Mouse (Mus musculus): ENCODE measurements at regions not wholly inside any gene's neighbourhood (a gene's known extent, or its start where the extent isn't known, plus 50 kb on each side); places are given as distances from the start of the nearest gene placed in this dataset.

GRCm38 (mm10) chr4:78666326-78666725 lies 454.6 kb upstream of the Ptprd start:
- intact Hi-C loops (cut with DNase I), result no loop called here

GRCm38 (mm10) chr4:78642773-78643172 lies 431.0 kb upstream of the Ptprd start:
- no peak for DNase-seq (ENCODE audit: low spot score in 2 of 2)
- intact Hi-C loops (cut with DNase I), result no loop called here

More at GRCm38 (mm10) chr4:78666326-78666725, 454.6 kb upstream of the Ptprd start:
- peak in 1 of 2 experiments; percentile 4 for DNase-seq (ENCODE audit: low spot score in 2 of 2)

- intact Hi-C loops (cut with DNase I), result no loop called here
- DNase-seq (ENCODE audit: low spot score in 2 of 2), result peak; percentile 6 to 15
These were observed 394.7 kb upstream of the Ptprd start for GRCm38 (mm10) chr4:78606461-78606830.

GRCm38 (mm10) chr4:78605763-78606460 lies 394.2 kb upstream of the Ptprd start:
- intact Hi-C loops (cut with DNase I), result no loop called here
- no peak for DNase-seq (ENCODE audit: low spot score in 2 of 2)

GRCm38 (mm10) chr4:78581590-78581989 lies 369.8 kb upstream of the Ptprd start:
- peak in 1 of 2 experiments; percentile 5 for DNase-seq (ENCODE audit: low spot score in 2 of 2)
- intact Hi-C loops (cut with DNase I), result no loop called here

- intact Hi-C loops (cut with DNase I), result no loop called here
These were observed 353.6 kb upstream of the Ptprd start for GRCm38 (mm10) chr4:78565356-78565755.

More at GRCm38 (mm10) chr4:78565356-78565755, 353.6 kb upstream of the Ptprd start:
- no peak for DNase-seq (ENCODE audit: low spot score in 2 of 2)

Measured in left cerebral cortex, postnatal 14 days (tissue).